Mouse (Mus musculus) erythroblast, adult 5-6 weeks (primary cell): ENCODE results near the gene Arpc5l. TPM values are rescaled to one million over a fixed set of nuclear protein-coding genes. Genes with fewer than 3 reads are reported as not detected.

Source experiments
- ATAC-seq: replicated peaks from 2 replicates; pipeline ENCODE4 v1.8.0; 2016; ENCODE audit warnings: moderate number of reproducible peaks, mild to moderate bottlenecking, moderate TSS enrichment, inconsistent platforms; ENCODE audit not compliant: poor library complexity, low FRiP score, severe bottlenecking
- total RNA-seq, 2 experiments: library from RNA; stranded (forward) in 1 of 2; stranded (reverse) in 1 of 2; fragments of 150-400 nt in 1 of 2; fragments of 200-764, 138-1000 nt in 1 of 2; gene quantifications; 2 replicates each; pipeline versions ENCODE4 v1.2.3 to v1.2.4; 2015 to 2017; ENCODE audit warnings: low replicate concordance in 2 of 2

Gene Arpc5l
- total RNA-seq (2015; ENCODE audit: low replicate concordance) = 25.6 and 27.8 TPM in 2 replicates
- total RNA-seq (2017; ENCODE audit: low replicate concordance) = 13.5 and 14.1 TPM in 2 replicates

- peak; percentile 89 for ATAC-seq
These were observed at the start of gene Arpc5l for GRCm38 (mm10) chr2:39004880-39005435. Arpc5l (plus strand) TSS chr2:39005348.

DNA sequence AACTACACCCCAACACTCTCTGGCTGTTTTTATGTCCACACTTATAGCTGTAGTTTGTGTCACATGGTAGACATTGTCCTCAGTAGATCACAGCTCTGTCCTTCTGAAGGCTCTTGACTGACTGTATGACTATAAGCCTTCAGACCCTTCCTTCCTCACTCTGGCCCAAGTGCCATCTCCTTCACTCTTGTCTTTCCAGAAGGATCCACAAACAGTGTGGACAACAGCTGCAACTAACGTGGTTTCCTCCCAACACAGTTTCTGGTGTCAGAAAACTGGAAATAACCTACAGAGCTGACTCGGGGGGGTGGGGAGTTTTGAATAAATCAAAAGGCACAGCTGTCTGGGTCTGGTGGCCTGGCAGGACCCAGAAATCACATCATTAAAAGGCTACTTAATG lies 49.1 kb upstream of the Arpc5l start:
- ATAC-seq = no peak

GRCm38 (mm10) chr2:38957671-38958223 lies 47.4 kb upstream of the Arpc5l start:
- ATAC-seq = no peak

GRCm38 (mm10) chr2:38964198-38964597 lies 41.0 kb upstream of the Arpc5l start:
- ATAC-seq = no peak

DNA sequence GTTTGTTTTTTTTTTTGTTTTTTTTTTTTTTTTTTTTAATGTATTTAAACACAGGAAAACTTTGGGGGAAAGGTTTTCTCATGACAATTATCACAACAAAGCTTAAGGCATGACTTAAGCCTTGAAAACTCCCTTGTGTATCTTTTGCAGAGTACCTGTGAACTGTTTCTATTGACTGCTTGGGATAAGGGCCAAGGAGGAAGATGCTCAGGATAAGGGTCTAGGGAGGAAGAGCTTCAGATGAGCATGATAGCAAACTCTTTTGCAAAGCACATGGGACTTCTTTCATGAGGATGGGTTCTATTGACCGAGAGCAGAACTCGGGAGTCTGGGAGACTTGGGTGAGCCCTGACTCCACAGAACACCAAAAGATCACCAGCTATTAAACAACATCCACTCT lies 35.5 kb upstream of the Arpc5l start:
- ATAC-seq = no peak; the same call in 1 of the 2 replicates

DNA sequence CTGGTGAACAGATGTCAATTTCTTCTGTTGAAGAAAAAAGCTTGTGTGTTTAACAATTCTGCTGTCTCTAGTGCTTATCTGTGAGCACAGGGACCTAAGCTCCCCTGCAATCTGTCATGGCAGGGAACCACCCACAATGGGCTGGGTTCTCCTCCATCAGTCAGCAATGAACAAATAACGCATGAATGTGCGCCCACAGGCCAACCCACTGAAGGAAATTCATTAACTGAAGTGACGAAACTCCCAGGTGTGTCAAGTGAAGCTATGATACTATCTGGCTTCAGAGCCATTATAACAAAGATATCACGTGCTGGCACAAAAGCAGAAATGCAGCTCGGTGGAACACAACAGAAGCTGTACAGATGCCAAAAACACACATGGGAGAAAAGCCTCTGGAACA lies 35.1 kb upstream of the Arpc5l start:
- ATAC-seq = peak; percentile 85

- ATAC-seq = no peak
These were observed 31.9 kb upstream of the Arpc5l start for GRCm38 (mm10) chr2:38973223-38973622.

GRCm38 (mm10) chr2:38973701-38974100 lies 31.4 kb upstream of the Arpc5l start:
- no peak for ATAC-seq

- no peak for ATAC-seq
These were observed 31.0 kb upstream of the Arpc5l start for GRCm38 (mm10) chr2:38974171-38974570.

DNA sequence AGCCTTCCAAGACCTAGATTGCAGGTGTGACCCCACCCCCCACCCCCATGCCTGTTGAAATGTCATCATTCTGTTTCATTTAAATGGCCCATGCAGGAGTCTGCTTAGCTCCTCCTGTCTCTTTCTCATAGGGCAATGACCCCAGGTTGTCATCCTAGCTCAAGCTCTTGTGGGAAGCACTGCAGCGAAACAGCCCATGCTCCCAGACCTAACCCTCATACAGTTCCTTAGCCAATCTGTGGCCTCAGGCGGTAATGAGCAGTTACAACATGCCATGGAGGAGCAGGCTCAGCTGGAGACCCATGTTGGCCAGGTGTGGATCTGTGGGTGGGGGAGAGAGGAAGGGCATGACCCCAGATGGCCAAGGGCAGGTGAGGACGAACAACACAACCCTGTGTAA lies 30.0 kb upstream of the Arpc5l start:
- ATAC-seq = no peak

- ATAC-seq = no peak
These were observed 29.0 kb upstream of the Arpc5l start for GRCm38 (mm10) chr2:38975941-38976805.

- ATAC-seq = no peak
These were observed 27.3 kb upstream of the Arpc5l start for GRCm38 (mm10) chr2:38977837-38978236.

- ATAC-seq = no peak
These were observed 21.7 kb upstream of the Arpc5l start for GRCm38 (mm10) chr2:38983456-38983855.

GRCm38 (mm10) chr2:38986580-38986979 lies 18.6 kb upstream of the Arpc5l start:
- ATAC-seq = no peak

DNA sequence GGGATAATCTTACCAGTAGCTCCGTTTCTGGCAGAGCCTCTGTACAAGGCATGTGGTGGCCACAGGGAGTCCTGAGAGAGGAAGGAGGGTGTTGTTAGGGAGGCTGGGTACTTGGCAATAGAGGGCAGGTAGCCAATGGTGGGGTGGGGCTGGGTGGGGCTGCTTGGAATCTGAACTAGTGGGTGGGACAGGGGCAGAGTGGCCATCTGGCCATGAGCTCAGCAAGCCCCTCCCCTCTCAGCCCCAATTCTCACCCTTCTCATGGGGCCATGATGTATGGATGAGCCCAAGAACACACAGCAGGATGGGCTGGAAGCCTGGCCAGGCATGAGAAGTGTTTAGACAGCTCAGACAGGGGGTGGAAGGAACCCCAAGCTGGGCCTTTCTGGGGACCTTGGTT lies 17.8 kb upstream of the Arpc5l start:
- ATAC-seq = 0 out of 2 replicates have a peak, but pooled peaks have one; percentile 21

- no peak for ATAC-seq
These were observed 17.2 kb upstream of the Arpc5l start for GRCm38 (mm10) chr2:38987803-38988510.

- peak; percentile 79 for ATAC-seq
These were observed 16.2 kb upstream of the Arpc5l start for GRCm38 (mm10) chr2:38988929-38989328.

DNA sequence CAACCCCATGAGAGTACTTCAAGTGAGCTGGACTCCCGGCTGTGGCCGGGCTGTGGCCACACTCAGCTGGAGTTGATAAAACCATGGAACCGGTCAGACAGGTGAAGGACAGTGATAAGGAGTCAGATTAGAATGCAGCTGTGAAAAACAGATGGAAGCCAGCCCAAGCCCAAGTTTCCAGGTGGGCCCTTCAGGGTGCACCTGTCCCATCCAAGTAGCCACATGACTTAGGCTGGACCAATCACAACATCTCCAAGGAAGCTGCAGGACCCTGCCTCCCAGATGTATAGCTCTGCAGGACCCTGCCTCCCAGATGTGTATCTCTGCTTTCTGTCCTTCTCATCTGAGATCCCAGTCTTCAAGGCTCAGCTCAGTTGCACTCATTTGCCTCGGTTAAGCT lies 13.1 kb upstream of the Arpc5l start:
- ATAC-seq = no peak

GRCm38 (mm10) chr2:38992452-38992851 lies 12.7 kb upstream of the Arpc5l start:
- ATAC-seq = no peak
